Mouse (Mus musculus): ENCODE measurements around the gene Pga5.

Gene Pga5

DNA sequence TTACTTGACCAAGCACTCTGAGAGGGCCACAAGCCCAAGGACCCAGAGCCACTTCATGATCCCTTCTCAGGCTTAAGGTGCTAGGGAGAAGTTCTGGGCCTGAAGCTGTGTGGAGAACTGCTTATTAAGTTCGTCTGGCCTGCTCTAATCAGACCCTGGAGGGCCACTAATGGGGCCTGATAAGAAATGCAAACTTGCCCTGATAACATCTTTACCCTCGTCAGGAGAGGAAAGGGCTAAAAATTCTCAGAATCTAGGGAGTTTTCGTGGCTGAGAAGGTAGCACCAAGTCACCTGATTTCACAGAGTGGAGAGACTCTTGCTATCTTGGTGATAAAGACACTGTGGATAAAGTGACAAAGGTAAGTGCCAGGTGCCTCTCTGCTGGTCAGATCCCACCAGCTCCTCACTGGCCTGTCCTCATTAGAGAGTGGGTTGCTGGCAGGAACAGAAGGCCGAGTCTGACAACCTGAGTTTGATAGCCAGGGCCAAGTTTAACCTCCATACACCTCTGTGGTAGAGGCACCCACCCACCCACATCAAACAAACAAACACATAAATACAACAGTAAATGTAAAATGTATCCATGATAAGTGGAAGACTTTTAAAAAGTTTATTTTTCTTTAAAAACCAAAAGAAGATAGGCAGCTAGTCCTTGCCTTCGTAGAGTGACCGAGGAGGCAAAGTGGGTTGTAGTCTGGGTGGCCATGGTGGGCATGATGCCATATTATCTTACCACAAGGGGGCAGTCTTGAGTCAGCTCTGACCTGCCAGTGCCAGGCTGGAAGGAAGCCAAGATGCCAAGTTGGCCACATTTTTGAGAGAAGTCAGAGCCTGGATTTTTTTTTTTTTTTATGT lies at the start of gene Pga5:
Pga5 (minus strand) TSS at position 157 of the 857 bp plus-strand sequence.
- DNase-seq = peak; percentile 91

DNA sequence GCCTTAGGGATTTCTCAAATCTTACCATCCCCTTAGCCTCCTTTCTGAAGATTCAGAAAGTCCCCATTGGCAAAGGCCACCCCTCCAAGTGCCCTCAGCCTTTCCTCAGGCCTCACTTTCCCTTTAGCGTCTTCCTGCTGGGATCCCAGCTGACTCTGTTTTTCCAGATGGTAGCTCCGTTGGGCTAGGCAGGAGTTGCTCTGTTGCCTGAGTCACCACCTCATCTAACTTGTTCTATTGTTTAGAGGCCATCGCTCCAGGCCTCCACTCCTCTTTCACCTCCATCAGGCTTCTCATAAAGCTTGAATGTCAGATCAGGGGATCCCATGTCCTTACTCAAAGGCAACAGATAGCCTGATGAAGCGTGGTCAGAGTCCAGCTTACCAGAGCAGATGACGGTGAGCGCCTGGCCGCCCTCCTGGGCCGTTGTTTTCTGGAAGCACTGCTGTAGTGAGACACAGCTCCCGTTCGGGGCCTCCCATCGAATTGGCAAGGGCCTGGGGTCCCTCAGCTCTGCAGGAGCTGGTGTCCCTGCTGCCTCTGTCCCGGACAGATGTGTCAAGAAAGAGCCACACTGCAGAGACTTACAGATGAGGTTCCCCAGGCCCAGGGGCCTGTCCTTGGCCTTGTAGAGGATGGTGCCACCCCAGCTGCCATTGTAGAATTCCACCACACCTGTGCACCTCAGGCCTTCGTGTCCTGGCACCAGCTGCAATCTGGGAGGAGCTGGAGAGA lies 46.9 kb upstream of the Pga5 start:
- no peak for DNase-seq

DNA sequence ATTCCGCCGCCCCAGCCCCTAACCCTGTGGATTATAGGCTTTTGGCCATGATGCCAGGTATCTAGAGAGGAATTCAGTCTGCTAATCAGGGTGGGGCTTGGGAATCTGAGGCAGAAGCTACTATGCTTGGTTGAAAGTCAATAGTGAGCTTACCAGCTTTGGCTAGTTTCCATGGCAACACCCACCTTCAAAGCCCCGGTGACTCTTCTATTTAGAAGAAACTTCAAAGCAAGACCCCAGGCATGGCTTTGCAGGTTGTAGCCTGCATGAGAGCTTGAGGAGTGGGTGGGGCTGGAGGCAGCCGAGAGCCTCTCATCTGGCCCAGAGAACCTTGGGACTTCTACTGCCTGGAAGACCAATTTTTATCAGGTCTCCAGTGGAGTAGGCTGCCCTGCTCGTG lies 45.8 kb upstream of the Pga5 start:
- no peak for DNase-seq

DNA sequence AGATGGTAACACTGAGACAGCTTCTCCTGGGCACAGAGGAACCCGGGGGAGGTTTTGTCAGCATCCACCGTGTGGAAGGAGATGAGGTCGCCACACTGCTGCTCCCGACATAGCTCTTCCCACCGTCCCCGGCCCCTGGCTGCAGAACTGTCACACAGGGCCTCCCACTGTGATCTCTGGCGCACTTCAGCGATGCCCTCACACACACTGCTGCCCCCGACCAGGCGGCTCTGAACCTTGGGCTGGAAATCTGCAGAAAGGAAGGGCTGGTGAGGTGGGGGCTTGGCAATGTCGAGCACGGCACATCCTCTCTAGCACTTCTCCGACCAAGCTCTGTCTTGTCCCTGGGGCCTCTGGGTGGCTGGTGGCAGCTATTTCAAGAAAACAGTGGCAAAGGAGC lies 45.2 kb upstream of the Pga5 start:
- DNase-seq = no peak

DNA sequence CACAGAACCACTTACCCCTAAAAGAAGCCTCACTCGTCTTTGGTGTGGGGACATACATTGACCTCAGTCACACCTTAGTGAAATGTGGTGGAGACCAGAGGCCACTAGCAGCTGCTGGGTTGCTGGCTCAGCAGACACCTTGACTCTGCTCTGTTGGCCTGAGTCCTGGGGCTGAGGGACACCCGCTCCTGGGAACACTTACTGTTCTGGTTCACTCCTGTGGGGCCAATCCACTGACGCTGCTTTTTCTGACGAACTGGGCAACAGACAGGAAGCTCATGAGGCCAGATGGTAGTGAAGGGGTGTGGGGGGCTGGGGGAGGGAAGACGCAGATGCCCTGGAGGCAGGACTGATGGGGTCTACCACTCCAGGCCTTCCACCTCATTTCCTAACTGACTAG lies 43.2 kb upstream of the Pga5 start:
- DNase-seq = no peak

DNA sequence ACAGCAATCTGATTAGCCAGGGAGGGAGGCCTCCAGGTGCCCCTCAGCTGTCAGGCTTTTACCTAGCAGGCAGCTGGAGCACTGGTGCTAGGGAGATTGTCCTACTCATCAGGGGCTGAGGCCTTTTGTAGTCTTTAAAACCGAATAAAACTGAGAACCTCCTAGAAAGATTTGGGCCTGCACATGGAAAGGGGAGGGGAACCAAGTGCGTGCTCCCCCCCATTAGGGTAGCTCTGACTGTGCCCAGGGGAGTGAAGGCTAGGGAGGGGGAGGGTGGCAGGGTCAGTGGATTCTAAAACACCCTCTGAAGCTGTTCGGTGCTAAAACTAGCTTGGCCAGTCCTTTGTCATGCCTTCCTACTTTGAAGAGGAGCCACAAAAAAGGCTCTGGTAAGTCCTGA lies 42.7 kb upstream of the Pga5 start:
- no peak for DNase-seq

DNA sequence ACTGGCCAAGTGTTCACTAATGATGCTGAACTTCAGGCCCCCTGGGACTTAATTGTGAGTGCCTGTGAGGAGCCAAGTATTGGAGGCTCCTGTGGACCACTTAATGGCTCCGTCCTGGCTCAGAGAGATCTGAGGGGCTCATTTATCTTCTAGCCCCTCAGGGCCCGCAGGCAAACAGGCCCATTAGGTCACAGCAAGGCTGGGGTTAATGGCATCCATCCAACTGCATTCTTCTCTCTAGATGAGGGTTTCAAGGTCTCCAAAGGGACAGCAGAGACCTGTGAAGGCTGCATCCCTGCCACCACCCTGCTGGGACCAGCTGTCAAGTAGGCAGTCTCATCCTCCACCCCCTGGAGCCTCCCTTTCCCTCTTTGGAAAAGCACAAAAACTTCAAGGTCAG lies 41.9 kb upstream of the Pga5 start:
- DNase-seq = no peak

DNA sequence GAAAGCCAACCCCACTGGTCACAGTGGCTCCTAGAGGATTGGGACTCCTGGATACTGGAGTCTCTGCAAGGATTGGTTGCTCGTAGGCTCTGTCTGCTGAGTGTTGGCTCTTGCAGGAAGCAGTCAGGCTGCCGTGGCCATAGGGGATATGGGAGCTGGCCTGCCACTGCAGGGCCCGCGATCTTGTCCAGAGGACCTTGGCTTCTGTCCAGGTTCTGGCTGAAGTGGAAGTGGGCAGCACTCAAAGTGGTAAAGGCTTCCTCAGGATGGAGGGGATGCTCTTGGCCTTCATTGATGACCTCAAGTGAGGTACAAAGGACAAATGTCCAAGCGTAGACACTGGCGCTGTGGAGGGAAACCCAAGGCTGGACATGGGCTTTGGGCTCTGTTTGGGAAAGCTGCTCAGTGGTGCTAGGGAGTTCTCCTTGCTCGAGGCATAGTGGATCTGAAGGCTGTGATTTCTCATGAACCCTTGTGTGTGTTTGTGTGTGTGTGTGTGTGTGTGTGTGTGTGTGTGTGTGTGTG lies 40.4 kb upstream of the Pga5 start:
- peak; percentile 54 for DNase-seq

DNA sequence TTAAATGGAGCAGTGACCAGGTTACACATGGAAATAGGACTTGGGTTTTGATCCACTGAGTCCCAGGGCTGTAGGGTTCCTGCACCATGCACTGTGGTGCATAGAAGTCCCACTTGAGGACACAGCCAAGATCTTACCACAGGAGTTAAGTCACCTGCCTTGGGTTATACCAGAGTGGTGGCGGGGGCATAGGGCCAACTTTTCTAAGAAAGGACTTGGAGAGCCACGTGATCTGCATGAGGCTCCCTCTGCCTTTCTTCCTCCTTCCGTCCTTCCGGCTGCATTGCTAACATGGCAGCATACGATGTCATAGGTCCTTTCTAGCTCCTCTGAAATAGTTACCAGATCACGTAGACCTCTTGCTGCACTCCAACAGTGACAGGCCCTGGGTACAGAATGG lies 37.6 kb upstream of the Pga5 start:
- DNase-seq = no peak

DNA sequence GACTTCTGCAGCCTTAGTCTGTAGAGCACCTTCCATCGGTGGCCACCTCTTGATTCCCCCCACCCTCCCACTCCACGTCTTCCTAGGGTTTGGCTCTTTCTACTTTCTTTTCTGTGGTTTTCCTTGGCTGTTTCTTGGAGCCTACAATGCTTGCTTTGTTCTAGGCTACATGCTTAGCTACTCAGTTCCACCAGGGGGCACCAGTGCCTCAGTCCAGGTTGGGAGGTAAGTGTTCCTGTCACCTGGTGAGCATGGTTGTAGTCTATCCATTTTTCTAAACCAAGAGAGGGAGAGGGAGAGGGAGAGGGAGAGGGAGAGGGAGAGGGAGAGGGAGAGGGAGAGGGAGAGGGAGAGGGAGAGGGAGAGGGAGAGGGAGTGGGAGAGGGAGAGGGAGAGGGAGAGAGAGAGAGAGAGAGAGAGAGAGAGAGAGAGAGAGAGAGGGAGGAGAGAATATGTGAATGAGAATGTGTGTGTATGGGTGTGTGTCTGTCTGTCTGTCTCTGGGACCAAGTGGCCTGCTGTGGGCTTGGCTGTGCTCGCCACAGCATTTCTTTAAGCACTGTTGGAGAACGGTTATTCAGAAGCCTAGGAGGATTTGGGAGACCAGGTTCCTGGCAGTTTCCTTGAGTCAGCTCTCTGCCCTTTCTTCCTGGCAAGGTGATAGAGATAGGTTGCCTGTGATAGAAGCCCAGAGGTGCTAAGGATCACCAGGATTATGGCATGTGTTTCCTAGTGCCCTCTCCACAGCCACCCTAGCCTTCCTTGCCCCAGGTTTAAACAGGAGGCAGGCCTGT lies 37.0 kb upstream of the Pga5 start:
- peak; percentile 86 for DNase-seq

DNA sequence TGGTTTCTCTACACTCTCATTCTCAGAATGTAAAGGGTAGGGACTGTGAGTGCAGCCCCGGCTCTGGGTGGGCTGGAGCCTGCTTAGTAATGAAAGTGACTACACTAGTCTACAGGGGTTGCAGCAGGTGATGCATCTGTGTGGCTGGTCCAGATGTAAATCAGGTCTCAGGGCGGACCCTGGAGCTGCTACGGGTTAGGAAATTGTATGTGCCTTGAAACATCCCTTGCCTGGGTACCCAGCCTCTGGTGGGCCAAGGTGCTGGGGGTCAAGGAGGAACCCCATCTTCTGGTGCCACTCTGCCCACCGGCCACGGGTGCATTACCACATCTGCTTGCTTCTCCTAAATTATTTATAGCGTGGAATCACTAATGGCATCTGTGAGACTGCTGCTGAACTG lies 36.3 kb upstream of the Pga5 start:
- no peak for DNase-seq

DNA sequence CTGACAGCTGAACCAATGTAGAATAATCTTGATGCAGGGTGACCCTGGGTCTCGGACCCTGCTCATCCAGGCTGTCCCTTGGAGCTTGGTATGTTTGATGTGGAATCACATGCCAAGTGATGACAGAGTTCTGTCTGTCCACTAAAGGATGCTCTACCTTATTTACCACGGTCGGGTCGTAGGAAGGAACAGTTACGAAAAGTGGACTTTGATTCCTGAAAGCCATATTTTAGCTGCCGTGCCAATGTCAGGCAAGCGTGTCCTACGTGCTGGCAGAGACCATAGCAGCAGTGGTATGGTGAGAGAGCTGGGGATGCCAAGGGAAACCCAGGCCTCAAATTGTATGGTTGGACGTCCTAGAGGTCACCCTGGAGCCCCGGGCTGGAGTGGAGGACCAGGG lies 35.7 kb upstream of the Pga5 start:
- no peak for DNase-seq

DNA sequence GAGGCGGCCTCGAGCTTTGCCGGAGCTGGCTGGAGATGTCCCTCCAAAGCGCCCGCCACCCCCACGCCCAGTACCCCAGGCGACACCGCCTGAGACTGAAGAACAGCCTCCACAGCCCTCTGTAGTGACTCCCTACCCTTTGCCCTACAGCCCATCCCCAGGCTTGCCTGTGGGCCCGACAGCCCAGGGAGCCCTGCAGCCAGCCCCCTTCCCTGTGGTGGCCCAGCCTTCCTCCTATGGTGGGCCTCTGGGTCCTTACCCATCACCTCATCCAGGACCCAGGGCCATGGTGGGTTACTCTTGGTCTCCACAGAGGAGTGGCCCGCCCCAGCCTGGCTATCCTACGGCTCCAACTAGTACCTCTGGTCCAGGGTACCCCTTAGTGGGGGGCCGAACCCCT lies 34.8 kb upstream of the Pga5 start:
- DNase-seq = no peak

DNA sequence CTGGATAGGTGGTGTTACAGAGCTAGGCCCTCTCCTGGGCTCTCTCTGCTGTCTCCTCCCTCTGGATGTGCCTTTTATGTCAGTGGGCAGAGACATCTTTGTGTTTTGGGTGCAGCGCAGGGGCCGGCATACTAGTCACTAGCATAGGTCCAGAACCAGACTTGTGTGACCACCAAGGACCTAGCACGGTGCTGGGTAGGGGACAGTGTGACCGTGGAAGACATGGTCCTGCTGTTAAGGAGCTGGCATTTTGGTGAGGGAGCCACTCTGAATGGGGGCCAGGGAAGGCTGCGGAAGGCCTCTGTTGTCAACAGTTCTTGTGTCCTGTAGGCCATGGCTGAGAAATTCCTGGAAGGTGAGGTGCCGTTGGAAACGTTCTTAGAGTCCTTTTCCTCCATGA lies 34.3 kb upstream of the Pga5 start:
- DNase-seq = no peak

DNA sequence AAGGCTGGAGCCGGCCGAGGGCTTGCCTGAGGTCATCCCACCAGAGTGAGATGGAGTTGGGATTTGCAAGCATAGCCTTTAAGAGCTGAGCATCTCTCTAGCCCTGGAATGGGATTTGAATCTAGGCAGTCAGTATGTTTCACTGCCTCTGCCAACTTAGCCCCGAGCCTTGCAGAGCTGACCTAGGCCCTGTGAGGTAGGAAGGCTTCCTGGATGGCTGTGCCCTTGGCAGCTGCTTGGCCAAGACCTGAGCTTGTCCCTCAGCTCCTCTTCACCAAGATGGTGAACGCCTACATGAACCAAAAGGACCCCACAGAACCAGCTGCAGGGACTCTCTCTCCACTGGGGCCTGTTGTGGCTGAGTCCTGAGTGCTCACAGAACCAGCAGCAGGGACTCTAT lies 32.9 kb upstream of the Pga5 start:
- no peak for DNase-seq

DNA sequence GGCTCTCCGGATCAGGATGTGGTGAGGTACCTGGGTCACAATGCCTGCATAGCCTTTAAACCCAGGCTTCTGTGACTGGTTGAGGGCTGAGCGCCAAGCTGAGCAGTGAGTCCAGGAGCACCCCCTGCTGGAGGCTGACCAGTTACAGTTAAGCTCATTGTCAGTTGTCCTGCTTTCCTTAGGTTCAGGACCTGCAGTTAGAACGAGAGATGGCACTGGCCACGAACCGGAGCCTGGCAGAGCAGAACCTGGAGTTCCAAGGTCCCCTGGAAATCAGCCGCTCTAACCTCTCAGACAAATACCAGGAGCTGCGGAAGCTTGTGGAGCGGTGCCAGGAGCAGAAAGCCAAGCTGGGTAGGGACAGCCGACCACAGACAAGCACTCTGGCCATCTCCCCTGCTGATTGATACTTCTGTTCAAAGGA lies 32.2 kb upstream of the Pga5 start:
- DNase-seq = peak; percentile 81

DNA sequence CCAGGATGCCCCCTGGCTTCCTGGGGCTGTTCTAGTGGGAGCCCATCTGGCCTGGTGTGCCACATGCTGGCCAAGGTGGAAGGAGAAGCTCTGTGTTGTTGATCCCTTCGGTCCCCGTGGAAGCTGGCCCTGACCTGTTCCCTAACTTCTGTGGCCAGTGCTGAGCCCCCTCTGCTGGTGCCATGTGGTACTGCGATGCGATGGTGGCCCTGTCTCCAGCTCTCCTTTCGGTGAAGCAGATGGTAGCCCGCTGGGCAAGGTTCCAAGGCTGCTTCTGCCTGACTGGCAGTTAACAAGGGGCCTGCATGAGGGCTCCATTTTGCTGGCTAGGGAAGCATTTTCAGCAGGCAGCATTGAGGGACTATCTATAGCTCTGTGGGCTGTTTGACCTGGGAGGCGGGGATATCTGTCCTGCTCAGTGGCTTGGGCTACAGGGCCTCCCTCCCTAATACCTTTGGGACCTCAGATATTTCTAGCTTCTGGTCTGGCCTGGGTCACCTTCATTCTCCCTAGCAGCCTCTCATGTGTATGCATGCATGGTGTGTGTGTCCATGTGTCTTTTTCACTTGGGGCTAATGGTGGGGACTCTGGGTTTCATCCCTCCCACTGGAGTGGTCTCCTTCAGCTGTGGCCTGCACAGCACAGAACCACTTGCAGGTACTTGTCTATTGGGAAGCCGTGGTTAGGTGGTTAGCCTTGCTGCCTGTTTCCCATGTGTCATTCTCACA lies 31.7 kb upstream of the Pga5 start:
- peak; percentile 97 for DNase-seq

DNA sequence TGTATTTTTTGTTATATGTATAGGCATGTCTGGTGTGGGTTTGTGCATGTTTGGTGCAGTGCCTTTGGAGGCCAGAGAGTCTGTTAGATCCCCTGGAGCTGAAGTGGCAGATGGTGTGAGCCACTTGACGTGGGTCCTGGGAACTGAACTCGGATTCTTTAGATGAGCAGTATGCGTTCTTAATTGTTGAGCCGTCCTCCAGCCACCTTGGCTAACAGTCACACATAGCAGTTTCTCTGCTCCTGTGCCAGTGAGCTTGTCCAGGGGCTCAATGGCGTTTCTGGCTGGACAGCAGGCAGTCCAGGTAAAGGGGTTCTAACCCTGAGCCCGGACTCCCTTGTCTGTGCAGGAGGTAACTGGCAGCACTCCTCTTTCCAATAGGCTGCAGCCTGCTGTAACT lies 31.0 kb upstream of the Pga5 start:
- DNase-seq = no peak

DNA sequence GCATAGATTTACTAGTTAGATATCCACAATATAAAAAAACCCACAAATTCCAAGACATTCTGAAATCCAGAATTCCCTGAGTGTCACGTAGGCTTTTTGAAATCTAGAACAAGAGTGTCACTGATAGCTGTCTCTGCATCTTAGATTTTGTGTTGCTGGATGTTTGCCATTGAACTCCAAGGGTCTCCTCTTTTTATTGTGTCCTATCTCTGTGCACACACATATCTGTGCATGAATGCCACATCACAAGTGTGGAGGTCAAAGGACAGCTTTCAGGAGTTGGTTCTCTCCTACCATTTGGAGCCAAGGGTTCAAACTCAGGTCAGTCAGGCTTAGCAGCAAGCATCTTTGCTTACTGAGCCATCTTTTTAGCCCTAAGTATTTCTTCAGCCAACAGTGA lies 30.0 kb upstream of the Pga5 start:
- DNase-seq = no peak

DNA sequence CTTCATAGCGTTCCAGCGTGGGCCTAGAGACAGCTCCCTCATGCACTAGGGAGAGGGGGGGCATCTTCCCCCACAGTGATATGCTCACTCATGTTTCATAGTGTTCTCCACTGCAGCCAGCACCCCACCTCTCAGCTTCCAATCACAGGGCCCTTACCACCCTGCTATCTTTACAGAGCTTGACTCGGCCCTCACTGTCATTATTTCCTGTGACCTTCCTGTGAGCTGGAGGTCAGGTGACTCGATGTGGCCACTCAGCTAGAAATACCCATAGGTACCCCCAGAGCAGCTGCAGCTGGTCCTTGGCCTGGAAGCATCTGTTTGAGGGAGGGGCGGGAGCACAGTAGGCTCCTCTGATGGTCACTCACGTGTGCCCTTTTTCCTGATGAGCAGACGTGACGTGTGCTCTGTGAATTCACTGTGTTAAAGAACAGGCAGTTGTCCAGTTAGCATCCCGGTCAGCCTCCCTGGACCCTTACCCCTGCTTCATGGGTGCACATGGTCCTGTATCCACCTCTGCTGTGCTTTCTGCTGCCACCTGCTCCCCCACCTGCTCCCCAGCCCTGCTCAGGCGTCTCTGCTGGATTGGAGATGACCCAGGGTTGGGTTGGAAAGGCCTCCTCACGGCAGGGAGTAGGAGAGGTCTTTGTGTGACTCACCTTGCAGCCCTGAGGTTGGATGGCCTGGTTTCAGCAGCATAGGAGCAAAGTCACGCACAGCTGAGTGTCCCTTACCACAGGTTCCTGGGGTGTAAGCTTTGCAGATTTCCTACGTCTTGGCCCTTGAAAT lies 29.4 kb upstream of the Pga5 start:
- no peak for DNase-seq

DNA sequence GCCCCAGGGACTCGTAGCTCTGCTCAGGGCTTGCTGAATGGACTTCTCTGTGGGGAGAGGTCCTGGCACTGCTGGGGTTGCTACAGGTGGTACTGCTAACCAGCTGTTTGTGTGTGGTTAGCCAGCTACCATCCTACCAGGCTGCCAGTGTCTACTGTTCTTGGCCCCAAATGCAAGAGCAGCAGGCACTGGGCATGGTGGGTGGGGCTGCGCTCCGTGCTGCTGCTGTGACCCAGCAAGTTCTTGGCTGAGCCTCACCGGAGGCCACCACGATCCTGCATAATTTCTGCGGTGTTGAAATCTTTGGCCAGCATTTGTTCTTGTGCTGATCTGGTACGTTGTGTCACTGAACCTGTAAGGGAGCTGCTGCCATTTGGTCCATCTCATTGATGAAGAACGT lies 25.6 kb upstream of the Pga5 start:
- DNase-seq = no peak

DNA sequence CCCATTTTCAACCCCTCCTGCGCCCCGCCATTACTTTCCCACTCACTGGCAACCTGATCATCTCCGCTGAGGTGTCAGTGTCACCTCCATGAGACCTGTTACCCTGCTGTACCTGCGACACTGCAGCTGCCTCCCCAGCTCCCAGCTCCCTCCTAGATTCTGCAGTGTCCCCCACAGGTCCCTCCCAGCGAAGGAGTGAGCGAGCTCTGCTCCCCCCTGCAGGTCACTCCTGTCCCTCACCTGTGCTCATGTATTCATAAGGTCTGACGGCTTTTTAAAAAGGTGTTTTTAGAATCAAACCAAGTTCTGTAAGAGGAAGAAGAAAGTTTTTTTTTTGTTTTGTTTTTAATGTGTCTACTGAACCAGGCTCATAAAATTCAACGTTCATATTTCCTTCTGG lies 24.3 kb upstream of the Pga5 start:
- no peak for DNase-seq
